Mouse (Mus musculus) bone marrow, adult 2 months (tissue): ENCODE data around the gene Gm9945. TPM values are rescaled to one million over a fixed set of nuclear protein-coding genes. Genes with fewer than 3 reads are reported as not detected.

Experiments
- H3K27ac ChIP-seq: fragments of 200-500 bp; 2 replicates; pipeline ENCODE4 v1.5.1; 2012; ENCODE audit warnings: low read depth, mild to moderate bottlenecking, control low read depth, inconsistent platforms, low read length; ENCODE audit not compliant: control insufficient read depth, poor library complexity, insufficient read depth
- H3K4me1 ChIP-seq: fragments of 200-500 bp; 2 replicates; pipeline ENCODE4 v1.6.1; 2011; ENCODE audit warnings: low read length; ENCODE audit not compliant: control insufficient read depth, insufficient read depth
- H3K4me3 ChIP-seq: fragments of 200-500 bp; replicated peaks from 2 replicates; pipeline ENCODE3; 2011; ENCODE audit warnings: mild to moderate bottlenecking, low read depth, low read length, control low read depth; ENCODE audit not compliant: control insufficient read depth
- CTCF ChIP-seq: fragments of 200-500 bp; IDR thresholded peaks from 2 replicates; pipeline ENCODE4 v1.5.1; 2011; ENCODE audit warnings: low read length, control low read depth; ENCODE audit not compliant: control insufficient read depth, insufficient read depth
- POLR2A ChIP-seq: fragments of 200-500 bp; IDR thresholded peaks from 2 replicates; pipeline ENCODE4 v1.6.1; 2011; ENCODE audit warnings: low read depth, mild to moderate bottlenecking, control low read depth, low read length, borderline replicate concordance; ENCODE audit not compliant: control insufficient read depth
- WGBS: fragments of 180-500 bp; shearing (Covaris S2); methylation state at CpG from one replicate; pipeline ENCODE4 v1.1.7; 2018; 5-methylcytosine and 5-hydroxymethylcytosine counted together
- polyA plus RNA-seq: library from polyadenylated mRNA; stranded (reverse); fragments of >200 nt; gene quantifications from 2 replicates; pipeline ENCODE4 v1.2.4, GENCODE M21; 2011; ENCODE audit warnings: low replicate concordance; ENCODE audit not compliant: missing spikeins, insufficient read depth, insufficient read length

Gene Gm9945
- polyA plus RNA-seq, 1 experiment = not detected

GRCm38 (mm10) chr11:53469294-53469967 lies 10.5 kb upstream of the Gm9945 start:
- H3K27ac ChIP-seq = no peak overlapping the region
- no peaks in the 10 kb centered on the region for H3K4me1 ChIP-seq
- WGBS = 41% methylated on average over 16 of the region's 16 CpGs
- TF ChIP-seq CTCF = no peak
- TF ChIP-seq POLR2A = no peak
- H3K4me3 ChIP-seq = no peak overlapping the region

- H3K27ac ChIP-seq = no peak within 1 kb of the TSS
- no peak for TF ChIP-seq POLR2A
- peak; percentile 98 for TF ChIP-seq CTCF
- H3K4me1 ChIP-seq = no peaks in the 10 kb centered on the region
- H3K4me3 ChIP-seq = no peak within 1 kb of the TSS
- WGBS = 7% methylated on average over 29 of the region's 29 CpGs
Observed at GRCm38 (mm10) chr11:53469968-53470695, 9.8 kb upstream of the Gm9945 start, which contains the start of gene Gm9837. Gene Gm9837, minus strand, starts transcription at chr11:53470479.

- TF ChIP-seq CTCF = no peak
Observed at GRCm38 (mm10) chr11:53472709-53473108, 7.3 kb upstream of the Gm9945 start.

GRCm38 (mm10) chr11:53475620-53476019 lies 4.3 kb upstream of the Gm9945 start:
- Histone ChIP-seq H3K4me3 (no peak overlapping the region), H3K27ac (no peak overlapping the region), H3K4me1 (peaks cover 2% of the 10 kb centered on the region)
- TF ChIP-seq POLR2A (no peak), CTCF (no peak)
- 51% methylated on average over 8 of the region's 8 CpGs for WGBS

More at GRCm38 (mm10) chr11:53472709-53473108, 7.3 kb upstream of the Gm9945 start:
- no peaks in the 10 kb centered on the region for H3K4me1 ChIP-seq
- 84% methylated on average over 3 of the region's 3 CpGs for WGBS
- H3K4me3 ChIP-seq = no peak overlapping the region
- no peak overlapping the region for H3K27ac ChIP-seq

- WGBS = 71% methylated on average over 7 of the region's 7 CpGs
- Histone ChIP-seq H3K27ac (no peak overlapping the region), H3K4me1 (peaks cover 2% of the 10 kb centered on the region), H3K4me3 (peak overlapping the region; percentile 84)
- TF ChIP-seq POLR2A = no peak
- no peak for TF ChIP-seq CTCF
Observed at GRCm38 (mm10) chr11:53477833-53478232, 2.1 kb upstream of the Gm9945 start.

GRCm38 (mm10) chr11:53478383-53479170 lies 1.4 kb upstream of the Gm9945 start:
- H3K27ac ChIP-seq = peak overlapping the region; percentile 87; the same call in 1 of the 2 replicates
- TF ChIP-seq CTCF (no peak), POLR2A (peak; percentile 25; the same call in 1 of the 2 replicates)
- peaks cover 2% of the 10 kb centered on the region for H3K4me1 ChIP-seq
- 10% methylated on average over 79 of the region's 79 CpGs for WGBS
- peak overlapping the region; percentile 84 for H3K4me3 ChIP-seq

GRCm38 (mm10) chr11:53479171-53479782 lies 689 bp upstream of the Gm9945 start:
- 3% methylated on average over 62 of the region's 62 CpGs for WGBS
- Histone ChIP-seq H3K27ac (peak overlapping the region; percentile 87), H3K4me3 (peak overlapping the region; percentile 84), H3K4me1 (peaks cover 2% of the 10 kb centered on the region)
- TF ChIP-seq POLR2A (no peak), CTCF (no peak)
